Mouse (Mus musculus) G1E (cell line): ENCODE measurements around the gene Med15. TPM values are rescaled to one million over a fixed set of nuclear protein-coding genes. Genes with fewer than 3 reads are reported as not detected.
A peak's percentile ranks its signal among the peaks of the same experiment; 100 is the strongest.

ENCODE experiments used
- ATAC-seq: 2 replicates; pipeline ENCODE4 v1.8.0; 2016; ENCODE audit warnings: mild to moderate bottlenecking; ENCODE audit not compliant: insufficient number of reproducible peaks, poor library complexity, low FRiP score, severe bottlenecking; ENCODE audit errors: extremely low read depth
- DNase-seq: peaks from one replicate; pipeline ENCODE4 v3.0.0; 2012; ENCODE audit warnings: low spot score
- H3K27me3 ChIP-seq: 2 replicates; pipeline ENCODE4 v1.6.1; 2012; ENCODE audit warnings: mild to moderate bottlenecking, low read length, inconsistent platforms; ENCODE audit not compliant: insufficient read depth
- H3K36me3 ChIP-seq: replicated peaks from 2 replicates; pipeline ENCODE3; 2012; ENCODE audit warnings: mild to moderate bottlenecking, inconsistent platforms
- H3K4me1 ChIP-seq: 2 replicates; pipeline ENCODE4 v1.6.1; 2012; ENCODE audit warnings: low read depth, low read length, inconsistent platforms, mixed read lengths; ENCODE audit not compliant: insufficient read depth
- H3K4me3 ChIP-seq: 2 replicates; pipeline ENCODE4 v1.5.1; 2012; ENCODE audit warnings: low read depth, mild to moderate bottlenecking, inconsistent platforms, low read length, moderate library complexity, mixed read lengths
- H3K9me3 ChIP-seq: replicated peaks from 2 replicates; pipeline ENCODE4 v1.6.1; 2012; ENCODE audit warnings: inconsistent platforms
- CTCF ChIP-seq: IDR thresholded peaks from 2 replicates; pipeline ENCODE4 v1.5.1; 2012; ENCODE audit warnings: low read depth, low read length, inconsistent platforms, mixed read lengths
- GATA1 ChIP-seq: IDR thresholded peaks from 2 replicates; pipeline ENCODE4 v1.6.1; 2012; ENCODE audit warnings: borderline replicate concordance, low read length, inconsistent platforms, mixed read lengths
- GATA2 ChIP-seq: IDR thresholded peaks from 2 replicates; pipeline ENCODE4 v1.6.1; 2012; ENCODE audit warnings: low read depth, low read length, inconsistent platforms, borderline replicate concordance
- POLR2AphosphoS5 ChIP-seq: IDR thresholded peaks from 2 replicates; pipeline ENCODE4 v1.6.1; 2012; ENCODE audit warnings: low read depth, low read length, inconsistent platforms; ENCODE audit not compliant: insufficient replicate concordance
- TAL1 ChIP-seq: conservative IDR thresholded peaks from 2 replicates; pipeline ENCODE4 v1.6.1; 2012; ENCODE audit warnings: low read depth, low read length, inconsistent platforms, mixed read lengths
- polyA plus RNA-seq: library from polyadenylated mRNA; stranded (reverse); fragments of >175 nt; gene quantifications from 2 replicates; pipeline ENCODE4 v1.2.3, GENCODE M21; 2012
- total RNA-seq, 2 experiments: library from RNA; stranded (forward) in 1 of 2; stranded (reverse) in 1 of 2; fragments of 200-1000 nt in 1 of 2; fragments of >200 nt in 1 of 2; fragmentation: Nextera tagmentation in 1 of 2; gene quantifications; 2 replicates each; pipeline ENCODE4 v1.2.3; 2014 to 2017

Med15 gene
- total and polyA plus RNA-seq, 3 experiments: 23.4 to 221 (median 80.8) TPM

DNA sequence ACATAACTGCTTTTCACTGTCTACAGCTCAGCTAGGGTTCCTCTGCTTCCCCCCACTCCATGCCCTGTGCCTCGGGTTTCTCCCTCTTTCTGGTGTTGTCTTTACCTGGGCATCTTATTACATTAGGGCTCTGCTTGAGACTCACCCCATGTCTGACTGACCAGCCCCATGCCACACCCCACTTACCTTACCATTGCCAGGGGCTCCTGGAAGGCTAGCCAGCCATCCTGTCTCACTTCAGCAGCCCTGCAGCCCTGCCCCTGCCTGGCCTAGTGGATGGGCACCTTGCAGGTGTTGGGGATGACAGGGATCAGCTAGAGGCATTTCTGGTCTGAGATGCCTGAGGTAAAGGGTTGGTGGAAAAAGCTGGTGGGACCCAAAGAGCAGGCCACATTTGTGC is 85.5 kb downstream of the Med15 start:
- Histone ChIP-seq H3K4me1 (peaks cover 41% of the 10 kb centered on the region), H3K4me3 (peak overlapping the region; percentile 70; the same call in 1 of the 2 replicates), H3K27me3 (no peaks in the 10 kb centered on the region), H3K9me3 (no peaks in the 10 kb centered on the region), H3K36me3 (peaks cover 73% of the 10 kb centered on the region)
- DNase-seq (no peak), ATAC-seq (no peak)
- TF ChIP-seq GATA1: no peak
- TF ChIP-seq GATA2: no peak
- TF ChIP-seq CTCF: no peak
- no peak for TF ChIP-seq POLR2AphosphoS5
- no peak for TF ChIP-seq TAL1

GRCm38 (mm10) chr16:17646310-17647114 is 86.2 kb downstream of the Med15 start, which contains the start of gene Ccdc74a:
TSS of gene Ccdc74a (plus strand) at chr16:17646470.
- no peaks in the 10 kb centered on the region for H3K9me3 ChIP-seq
- H3K36me3 ChIP-seq: peaks cover 71% of the 10 kb centered on the region
- H3K4me3 ChIP-seq: peak within 1 kb of the TSS; percentile 70
- peak; percentile 95 for DNase-seq
- no peaks in the 10 kb centered on the region for H3K27me3 ChIP-seq
- H3K4me1 ChIP-seq: peaks cover 43% of the 10 kb centered on the region
- ATAC-seq: peak; percentile 61
- TF ChIP-seq GATA2 (no peak), POLR2AphosphoS5 (no peak), GATA1 (no peak), CTCF (no peak), TAL1 (no peak)

- Histone ChIP-seq H3K9me3 (no peaks in the 10 kb centered on the region), H3K4me3 (no peak overlapping the region), H3K4me1 (peaks cover 44% of the 10 kb centered on the region), H3K27me3 (no peaks in the 10 kb centered on the region), H3K36me3 (peaks cover 71% of the 10 kb centered on the region)
- DNase-seq (no peak), ATAC-seq (no peak)
- TF ChIP-seq POLR2AphosphoS5 (no peak), CTCF (no peak), GATA2 (no peak), TAL1 (no peak), GATA1 (no peak)
Observed at GRCm38 (mm10) chr16:17643437-17643990, 89.2 kb downstream of the Med15 start.

DNA sequence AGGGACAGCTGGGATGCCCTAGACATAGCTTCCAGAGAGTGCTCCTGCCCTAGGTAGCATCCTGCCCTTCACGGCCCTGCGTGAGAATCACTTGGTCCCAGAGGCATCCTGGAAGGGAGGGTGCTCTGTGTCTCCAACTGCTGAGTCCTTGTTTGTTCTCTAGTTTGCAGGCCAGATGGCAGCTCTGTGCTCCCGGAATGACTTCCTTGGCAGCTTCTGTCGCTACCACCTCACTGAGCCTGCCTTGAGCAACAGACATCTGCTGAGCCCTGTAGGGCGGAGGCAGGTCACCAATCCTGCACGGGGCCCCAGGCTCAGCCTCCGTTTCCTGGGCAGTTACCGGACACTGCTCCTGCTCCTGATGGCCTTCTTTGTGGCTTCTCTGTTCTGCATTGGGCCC is 90.4 kb downstream of the Med15 start:
- DNase-seq (no peak), ATAC-seq (no peak)
- peaks cover 50% of the 10 kb centered on the region for H3K4me1 ChIP-seq
- H3K4me3 ChIP-seq: no peak overlapping the region
- no peak for TF ChIP-seq POLR2AphosphoS5
- no peak for TF ChIP-seq GATA2
- no peak for TF ChIP-seq TAL1
- TF ChIP-seq GATA1: no peak
- TF ChIP-seq CTCF: no peak
- no peaks in the 10 kb centered on the region for H3K9me3 ChIP-seq
- peaks cover 72% of the 10 kb centered on the region for H3K36me3 ChIP-seq
- H3K27me3 ChIP-seq: no peaks in the 10 kb centered on the region

DNA sequence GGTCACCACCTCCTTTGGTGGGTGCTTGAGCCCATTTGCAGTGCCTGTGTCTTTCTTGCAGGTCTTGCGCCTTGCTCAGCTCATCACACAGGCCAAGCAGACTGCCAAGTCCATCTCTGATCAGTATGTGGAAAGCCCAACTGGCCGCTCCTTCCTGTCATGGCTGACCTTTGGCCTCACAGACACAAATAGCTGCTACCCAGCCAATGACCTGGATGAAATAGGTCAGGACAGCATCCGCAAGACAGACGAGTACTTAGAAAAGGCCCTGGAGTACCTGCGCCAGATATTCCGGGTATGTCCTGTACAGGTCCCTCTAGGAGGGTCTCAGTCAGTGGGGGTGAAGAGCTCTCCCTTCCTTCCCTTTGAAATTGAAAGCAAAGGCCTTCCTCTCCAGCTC is 91.4 kb downstream of the Med15 start:
- H3K4me3 ChIP-seq: no peak overlapping the region

GRCm38 (mm10) chr16:17640706-17641105 is 92.0 kb downstream of the Med15 start:
- ATAC-seq (no peak), DNase-seq (no peak)
- Histone ChIP-seq H3K27me3 (no peaks in the 10 kb centered on the region), H3K9me3 (no peaks in the 10 kb centered on the region), H3K4me3 (no peak overlapping the region), H3K36me3 (peaks cover 85% of the 10 kb centered on the region), H3K4me1 (peaks cover 50% of the 10 kb centered on the region)
- TF ChIP-seq GATA2 (no peak), GATA1 (no peak), CTCF (no peak), POLR2AphosphoS5 (no peak)

More for the DNA sequence above, 91.4 kb downstream of the Med15 start:
- no peaks in the 10 kb centered on the region for H3K27me3 ChIP-seq
- DNase-seq: no peak
- H3K9me3 ChIP-seq: no peaks in the 10 kb centered on the region
- peaks cover 50% of the 10 kb centered on the region for H3K4me1 ChIP-seq
- TF ChIP-seq GATA1: no peak
- no peak for TF ChIP-seq CTCF
- TF ChIP-seq GATA2: no peak
- TF ChIP-seq POLR2AphosphoS5: no peak
- no peak for TF ChIP-seq TAL1
- no peak for ATAC-seq
- H3K36me3 ChIP-seq: peaks cover 80% of the 10 kb centered on the region
